Mouse (Mus musculus): ENCODE measurements at regions not wholly inside any gene's neighbourhood (a gene's known extent, or its start where the extent isn't known, plus 50 kb on each side); places are given as distances from the start of the nearest gene placed in this dataset.

DNA sequence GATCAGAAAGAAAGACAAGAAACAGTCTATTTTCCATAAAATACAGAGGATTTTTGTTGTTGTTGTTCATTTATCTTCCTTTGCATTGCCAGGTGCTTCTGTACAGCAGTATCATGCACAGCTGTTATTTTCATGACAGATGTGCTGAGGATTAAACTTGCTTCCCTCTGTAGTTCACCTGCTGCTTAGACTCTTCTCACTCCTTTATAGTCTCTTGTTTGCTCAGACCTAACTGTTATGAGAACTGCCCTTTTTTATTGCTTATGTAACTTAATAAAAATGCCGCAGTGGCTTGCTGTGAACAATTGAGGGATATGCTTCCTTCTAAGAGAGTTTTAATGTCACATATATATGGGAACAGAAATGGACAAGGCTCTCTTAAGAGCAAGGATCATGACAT lies 467.1 kb downstream of the Adcyap1 start:
- no peak for DNase-seq
- intact Hi-C loops (cut with DNase I): no loop called here

- no peak for DNase-seq
- intact Hi-C loops (cut with DNase I): no loop called here
These were observed 477.6 kb downstream of the Adcyap1 start for GRCm38 (mm10) chr17:93676366-93676962.

GRCm38 (mm10) chr17:93700685-93701084 lies 501.9 kb downstream of the Adcyap1 start:
- intact Hi-C loops (cut with DNase I): no loop called here
- DNase-seq: no peak

DNA sequence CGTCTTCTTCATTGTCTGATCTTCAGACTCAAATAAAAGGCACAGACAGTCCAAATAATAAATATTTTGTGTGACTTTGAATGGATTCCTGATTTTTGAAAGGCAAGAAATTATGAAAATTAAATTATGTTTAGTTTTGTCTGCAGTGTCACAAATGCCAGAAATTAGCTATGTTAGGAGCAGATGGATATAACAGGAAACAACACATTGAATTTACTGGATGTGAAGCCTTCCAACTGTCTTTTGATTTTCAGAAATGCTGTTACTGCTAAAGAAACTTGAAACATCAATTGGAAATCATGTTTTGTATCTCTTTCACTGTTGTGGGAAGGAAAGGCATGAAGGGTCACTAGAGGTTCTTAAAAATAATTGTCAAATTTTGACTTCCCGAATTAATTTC lies 518.8 kb downstream of the Adcyap1 start:
- DNase-seq: no peak
- intact Hi-C loops (cut with DNase I): no loop called here

- intact Hi-C loops (cut with DNase I): no loop called here
- no peak for DNase-seq
These were observed 542.5 kb downstream of the Adcyap1 start for GRCm38 (mm10) chr17:93741341-93741740.

DNA sequence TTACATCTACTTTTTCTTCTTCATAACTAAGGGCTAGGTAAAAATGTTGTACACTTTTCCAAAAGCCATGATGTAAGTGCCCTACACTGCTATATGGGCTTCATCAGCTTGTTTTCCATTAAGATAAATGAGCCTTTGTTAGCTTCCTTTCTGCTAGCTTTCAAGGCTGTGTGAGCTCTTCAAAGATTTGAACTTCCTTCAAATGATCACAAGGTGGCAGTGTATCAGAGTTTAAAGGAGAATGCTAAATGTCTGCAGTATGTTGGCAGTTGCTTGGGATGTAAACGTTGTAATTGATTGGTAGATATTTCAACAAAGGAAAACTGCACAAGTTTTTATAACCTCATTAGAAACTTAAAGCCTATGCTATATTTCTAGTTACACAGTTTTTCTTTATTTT lies 563.5 kb downstream of the Adcyap1 start:
- DNase-seq: no peak
- intact Hi-C loops (cut with DNase I): loop anchor here (2.0 kb wide), 1 partner anchor 972 kb away; no protein-coding TSS in a partner anchor

Data from left cerebral cortex, postnatal 4 days (tissue).